Mouse (Mus musculus) liver, postnatal 0 days (tissue): ENCODE data around the gene Lcorl.

ENCODE experiments used
- CTCF ChIP-seq: sonication (generic); IDR thresholded peaks from 2 replicates; pipeline ENCODE4 v1.5.1; 2016; ENCODE audit warnings: antibody characterized with exemption, low read depth
- EP300 ChIP-seq: IDR thresholded peaks from 2 replicates; pipeline ENCODE4 v1.6.1; 2016; ENCODE audit warnings: antibody characterized with exemption, low read depth, mild to moderate bottlenecking

- TF ChIP-seq CTCF, result no peak
- TF ChIP-seq EP300, result no peak
Observed at GRCm38 (mm10) chr5:45675032-45675431, 182.4 kb downstream of the Lcorl start.
